Mouse (Mus musculus) bone marrow macrophage, adult 2 months (primary cell): ENCODE results near the gene Itpr1.

Experiments used
- CTCF ChIP-seq: IDR thresholded peaks from 2 replicates; pipeline ENCODE4 v1.5.1; 2012; ENCODE audit warnings: low read depth, mild to moderate bottlenecking, low read length, moderate library complexity
- POLR2A ChIP-seq: IDR thresholded peaks from 2 replicates; pipeline ENCODE4 v1.6.1; 2012; ENCODE audit warnings: mild to moderate bottlenecking, low read depth, low read length, borderline replicate concordance

GRCm38 (mm10) chr6:108277622-108278396, 64.9 kb downstream of the Itpr1 start:
- TF ChIP-seq POLR2A (no peak), CTCF (no peak)
